Mouse (Mus musculus): Measurements from ENCODE around the gene Gfod1.
A peak's percentile ranks its signal among the peaks of the same experiment; 100 is the strongest.

The Gfod1 gene

GRCm38 (mm10) chr13:43304018-43304431, at the start of gene Gfod1:
TSS of gene Gfod1 (minus strand) at chr13:43304172.
- Histone ChIP-seq H3K9me3 (ENCODE audit: low read length) (peaks cover under 1% of the 10 kb centered on the region; the same call in 1 of the 2 replicates), H3K36me3 (ENCODE audit: insufficient read depth, low read length) (no peaks in the 10 kb centered on the region), H3K27me3 (ENCODE audit: insufficient read depth, low read length) (peaks cover 57% of the 10 kb centered on the region), H3K4me1 (replicated peaks; ENCODE audit: low read depth, low read length) (peaks cover 57% of the 10 kb centered on the region), H3K4me3 (replicated peaks; ENCODE audit: low read length) (peak within 1 kb of the TSS; percentile 92)
- TF ChIP-seq POU5F1 (IDR thresholded peaks at IDR 0.05; ENCODE audit: borderline replicate concordance, low read length) (no peak), NANOG (IDR thresholded peaks at IDR 0.05; ENCODE audit: borderline replicate concordance, low read length) (no peak), CTCF (conservative IDR thresholded peaks at IDR 0.05; ENCODE audit: low read length) (no peak)

DNA sequence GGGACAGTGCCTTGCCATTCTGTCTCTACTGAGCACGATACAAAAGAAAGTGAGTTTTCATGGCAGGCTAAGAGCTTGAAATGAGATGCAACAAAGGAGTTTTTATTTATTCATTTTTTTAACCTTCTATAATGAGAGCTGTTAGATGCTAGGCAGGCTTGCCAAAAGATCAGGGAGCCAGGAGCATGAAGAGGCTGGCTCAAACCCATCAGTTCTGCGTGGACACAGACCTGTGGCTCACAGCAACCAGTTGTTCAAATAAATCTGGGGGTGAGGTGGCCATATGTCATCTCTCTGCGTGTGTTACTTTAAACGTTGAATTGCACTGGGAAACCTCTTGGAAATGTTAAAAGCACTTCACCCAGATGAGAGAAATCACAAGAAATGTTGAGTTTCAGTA, 49.4 kb upstream of the Gfod1 start:
- Histone ChIP-seq H3K9me3 (ENCODE audit: low read length) (no peaks in the 10 kb centered on the region), H3K4me1 (replicated peaks; ENCODE audit: low read depth, low read length) (0 out of 2 replicates have a peak, but pooled peaks cover 6% of the 10 kb centered on the region), H3K27me3 (ENCODE audit: insufficient read depth, low read length) (peaks cover 16% of the 10 kb centered on the region; the same call in 1 of the 2 replicates), H3K36me3 (ENCODE audit: insufficient read depth, low read length) (no peaks in the 10 kb centered on the region), H3K4me3 (replicated peaks; ENCODE audit: low read length) (no peak overlapping the region)
- no peak for TF ChIP-seq NANOG (IDR thresholded peaks at IDR 0.05; ENCODE audit: borderline replicate concordance, low read length)
- TF ChIP-seq CTCF (conservative IDR thresholded peaks at IDR 0.05; ENCODE audit: low read length): no peak
- TF ChIP-seq POU5F1 (IDR thresholded peaks at IDR 0.05; ENCODE audit: borderline replicate concordance, low read length): no peak

DNA sequence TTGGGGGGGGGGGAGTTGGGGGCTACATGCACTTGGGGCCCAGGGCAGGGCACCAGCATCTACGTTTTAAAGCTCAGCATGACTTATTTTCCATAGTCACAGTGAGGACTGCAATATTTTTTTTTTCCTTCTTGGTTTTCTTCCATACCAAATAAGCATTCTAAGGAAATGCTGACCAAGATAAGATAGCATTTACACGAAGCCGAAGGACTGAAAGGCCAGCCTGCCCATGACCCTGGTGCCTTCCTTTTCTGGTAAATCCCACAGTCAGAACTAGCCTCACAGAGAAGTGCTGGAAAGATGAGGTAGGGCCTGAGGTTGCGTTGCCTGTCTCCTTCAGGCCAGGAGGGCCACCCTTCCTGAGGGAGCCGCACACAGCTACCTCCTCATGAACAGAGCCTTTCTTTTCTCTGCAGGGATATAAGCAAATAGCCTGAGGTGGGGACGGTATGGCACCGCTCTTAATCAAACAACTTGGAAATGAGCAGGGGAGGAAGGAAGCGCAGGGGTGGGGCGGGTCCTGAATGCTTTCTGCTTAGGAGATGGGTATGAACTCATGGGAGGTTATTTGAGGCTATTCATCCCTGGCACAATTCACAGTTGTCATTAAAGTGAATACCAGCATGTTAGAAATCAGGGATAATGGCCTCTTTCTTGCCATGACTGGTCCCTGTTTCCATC, 46.7 kb upstream of the Gfod1 start:
- no peaks in the 10 kb centered on the region for H3K36me3 ChIP-seq (ENCODE audit: insufficient read depth, low read length)
- 0 out of 2 replicates have a peak, but pooled peaks cover 6% of the 10 kb centered on the region for H3K4me1 ChIP-seq (replicated peaks; ENCODE audit: low read depth, low read length)
- peaks cover 10% of the 10 kb centered on the region; the same call in 1 of the 2 replicates for H3K27me3 ChIP-seq (ENCODE audit: insufficient read depth, low read length)
- no peaks in the 10 kb centered on the region for H3K9me3 ChIP-seq (ENCODE audit: low read length)
- H3K4me3 ChIP-seq (replicated peaks; ENCODE audit: low read length): no peak overlapping the region
- TF ChIP-seq NANOG (IDR thresholded peaks at IDR 0.05; ENCODE audit: borderline replicate concordance, low read length) (no peak), POU5F1 (IDR thresholded peaks at IDR 0.05; ENCODE audit: borderline replicate concordance, low read length) (no peak), CTCF (conservative IDR thresholded peaks at IDR 0.05; ENCODE audit: low read length) (no peak)

DNA sequence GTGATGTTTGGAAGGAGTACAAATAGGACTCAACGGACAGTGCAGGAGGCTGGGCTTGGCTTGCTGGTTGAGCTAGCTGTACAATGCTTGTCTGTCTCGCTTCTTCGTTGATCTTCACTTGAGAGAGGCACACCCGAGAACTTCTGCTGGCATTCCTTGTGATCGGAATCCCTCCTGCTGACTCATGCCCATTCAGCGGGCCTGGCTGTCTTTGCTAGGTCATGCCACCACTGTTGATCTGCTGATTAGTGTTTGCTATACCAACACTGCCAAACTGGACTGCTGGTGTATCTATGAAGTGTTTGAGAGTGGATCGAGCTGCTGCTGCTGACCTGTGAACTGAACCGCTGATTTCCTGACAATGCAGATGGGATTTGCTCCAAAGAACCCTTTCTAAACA, 45.4 kb upstream of the Gfod1 start:
- Histone ChIP-seq H3K4me3 (replicated peaks; ENCODE audit: low read length) (no peak overlapping the region), H3K36me3 (ENCODE audit: insufficient read depth, low read length) (no peaks in the 10 kb centered on the region), H3K9me3 (ENCODE audit: low read length) (no peaks in the 10 kb centered on the region), H3K4me1 (replicated peaks; ENCODE audit: low read depth, low read length) (0 out of 2 replicates have a peak, but pooled peaks cover 6% of the 10 kb centered on the region), H3K27me3 (ENCODE audit: insufficient read depth, low read length) (no peaks in the 10 kb centered on the region)
- TF ChIP-seq NANOG (IDR thresholded peaks at IDR 0.05; ENCODE audit: borderline replicate concordance, low read length) (no peak), CTCF (conservative IDR thresholded peaks at IDR 0.05; ENCODE audit: low read length) (no peak), POU5F1 (IDR thresholded peaks at IDR 0.05; ENCODE audit: borderline replicate concordance, low read length) (no peak)

DNA sequence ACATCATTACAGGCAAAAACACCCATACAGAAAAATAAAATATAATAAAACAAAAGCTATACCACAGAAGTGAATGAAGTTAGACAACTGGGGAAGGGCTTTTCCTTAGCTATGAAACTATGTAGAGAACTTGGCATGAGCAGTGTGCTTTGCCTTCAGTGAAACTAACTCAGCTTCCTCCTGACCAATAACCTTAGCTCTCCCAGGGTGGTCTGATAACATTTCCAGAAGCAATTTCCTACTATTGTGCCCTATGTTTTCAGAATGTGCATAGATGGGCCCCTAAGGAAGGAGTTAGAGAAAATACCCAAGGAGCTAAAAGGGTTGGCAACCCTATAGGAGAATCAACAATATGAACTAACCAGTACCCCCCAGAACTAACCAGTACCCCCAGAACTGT, 42.9 kb upstream of the Gfod1 start:
- Histone ChIP-seq H3K4me3 (replicated peaks; ENCODE audit: low read length) (no peak overlapping the region), H3K9me3 (ENCODE audit: low read length) (no peaks in the 10 kb centered on the region), H3K4me1 (replicated peaks; ENCODE audit: low read depth, low read length) (0 out of 2 replicates have a peak, but pooled peaks cover 10% of the 10 kb centered on the region), H3K36me3 (ENCODE audit: insufficient read depth, low read length) (no peaks in the 10 kb centered on the region), H3K27me3 (ENCODE audit: insufficient read depth, low read length) (no peaks in the 10 kb centered on the region)
- TF ChIP-seq CTCF (conservative IDR thresholded peaks at IDR 0.05; ENCODE audit: low read length) (no peak), POU5F1 (IDR thresholded peaks at IDR 0.05; ENCODE audit: borderline replicate concordance, low read length) (no peak), NANOG (IDR thresholded peaks at IDR 0.05; ENCODE audit: borderline replicate concordance, low read length) (no peak)

DNA sequence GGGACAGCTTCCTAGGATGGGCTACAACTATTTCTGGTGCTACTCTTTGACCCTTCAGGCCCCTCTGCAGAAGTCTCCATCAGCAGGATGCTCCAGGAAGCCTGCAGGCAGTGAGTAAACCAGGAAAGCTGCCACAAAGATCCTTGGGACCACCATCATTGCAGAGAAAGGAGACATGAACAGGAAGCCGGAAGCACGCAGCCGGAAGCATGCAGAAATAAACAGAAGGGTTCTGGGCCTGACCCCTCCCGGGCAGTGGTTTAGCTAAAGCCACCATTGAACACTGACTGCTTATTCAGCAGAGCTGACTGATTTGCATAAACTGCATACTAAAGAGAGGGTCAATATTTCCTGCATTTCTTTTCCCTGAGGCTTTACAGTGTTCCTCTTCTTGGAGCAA, 34.7 kb upstream of the Gfod1 start:
- Histone ChIP-seq H3K36me3 (ENCODE audit: insufficient read depth, low read length) (no peaks in the 10 kb centered on the region), H3K9me3 (ENCODE audit: low read length) (no peaks in the 10 kb centered on the region), H3K27me3 (ENCODE audit: insufficient read depth, low read length) (peaks cover 6% of the 10 kb centered on the region; the same call in 1 of the 2 replicates), H3K4me1 (replicated peaks; ENCODE audit: low read depth, low read length) (peaks cover 24% of the 10 kb centered on the region), H3K4me3 (replicated peaks; ENCODE audit: low read length) (no peak overlapping the region)
- TF ChIP-seq POU5F1 (IDR thresholded peaks at IDR 0.05; ENCODE audit: borderline replicate concordance, low read length): no peak
- no peak for TF ChIP-seq NANOG (IDR thresholded peaks at IDR 0.05; ENCODE audit: borderline replicate concordance, low read length)
- TF ChIP-seq CTCF (conservative IDR thresholded peaks at IDR 0.05; ENCODE audit: low read length): no peak

- no peak for TF ChIP-seq POU5F1 (IDR thresholded peaks at IDR 0.05; ENCODE audit: borderline replicate concordance, low read length)
- TF ChIP-seq CTCF (conservative IDR thresholded peaks at IDR 0.05; ENCODE audit: low read length): no peak
- TF ChIP-seq NANOG (IDR thresholded peaks at IDR 0.05; ENCODE audit: borderline replicate concordance, low read length): no peak
- peaks cover 6% of the 10 kb centered on the region; the same call in 1 of the 2 replicates for H3K27me3 ChIP-seq (ENCODE audit: insufficient read depth, low read length)
- H3K36me3 ChIP-seq (ENCODE audit: insufficient read depth, low read length): no peaks in the 10 kb centered on the region
- no peaks in the 10 kb centered on the region for H3K9me3 ChIP-seq (ENCODE audit: low read length)
- peaks cover 23% of the 10 kb centered on the region for H3K4me1 ChIP-seq (replicated peaks; ENCODE audit: low read depth, low read length)
- H3K4me3 ChIP-seq (replicated peaks; ENCODE audit: low read length): no peak overlapping the region
Measured at GRCm38 (mm10) chr13:43338001-43338400, 34.0 kb upstream of the Gfod1 start.

GRCm38 (mm10) chr13:43336425-43337221, 32.7 kb upstream of the Gfod1 start:
- peaks cover 6% of the 10 kb centered on the region; the same call in 1 of the 2 replicates for H3K27me3 ChIP-seq (ENCODE audit: insufficient read depth, low read length)
- peaks cover 23% of the 10 kb centered on the region for H3K4me1 ChIP-seq (replicated peaks; ENCODE audit: low read depth, low read length)
- no peak overlapping the region; the same call in 1 of the 2 replicates for H3K4me3 ChIP-seq (replicated peaks; ENCODE audit: low read length)
- H3K36me3 ChIP-seq (ENCODE audit: insufficient read depth, low read length): no peaks in the 10 kb centered on the region
- no peak for TF ChIP-seq CTCF (conservative IDR thresholded peaks at IDR 0.05; ENCODE audit: low read length)
- TF ChIP-seq POU5F1 (IDR thresholded peaks at IDR 0.05; ENCODE audit: borderline replicate concordance, low read length): no peak
- no peaks in the 10 kb centered on the region for H3K9me3 ChIP-seq (ENCODE audit: low read length)
